Mouse (Mus musculus) cerebellum, postnatal 14 days (tissue): ENCODE measurements around the gene Gm10375.
"Not testable (repeated sequence)": the region's sequence is repeated elsewhere in the genome, so short reads cannot be mapped to it uniquely, and the experiment has no call there.

Experiments
- DNase-seq, 2 experiments: peaks; one replicate each; pipeline ENCODE4 v3.0.0; 2021; ENCODE audit warnings: mixed read lengths in 2 of 2

The Gm10375 gene

GRCm38 (mm10) chr14:43607913-43608312 lies at the start of gene Gm10375:
Gene Gm10375 (minus strand): TSS chr14:43608013.
- not testable (repeated sequence) for DNase-seq

- DNase-seq, result not testable (repeated sequence)
Measured at GRCm38 (mm10) chr14:43579046-43579445, 28.8 kb downstream of the Gm10375 start, which contains the start of gene Gm17654. Gene Gm17654 (minus strand): TSS chr14:43579146.

- not testable (repeated sequence) for DNase-seq
Measured at GRCm38 (mm10) chr14:43577969-43578368, 29.8 kb downstream of the Gm10375 start.
